Mouse (Mus musculus): ENCODE data around the gene Enox1.

- no peak for TF ChIP-seq POLR2A (IDR thresholded peaks at IDR 0.05; ENCODE audit: low read depth, low read length)
- TF ChIP-seq CTCF (conservative IDR thresholded peaks at IDR 0.05; ENCODE audit: insufficient read depth, insufficient read length, low read depth, low read length): no peak
Observed at GRCm38 (mm10) chr14:77518941-77519695, 362.6 kb downstream of the Enox1 start.

Data from kidney, adult 2 months (tissue).